Mouse (Mus musculus) monocyte, adult 2 months (primary cell): ENCODE data around the gene Zcchc18.
"Not testable (repeated sequence)": the region's sequence is repeated elsewhere in the genome, so short reads cannot be mapped to it uniquely, and the experiment has no call there.

ENCODE experiments used
- DNase-seq, 2 experiments: peaks; one replicate each; pipeline ENCODE4 v3.0.0; 2022; ENCODE audit warnings: low spot score in 2 of 2, low read depth in 1 of 2

The Zcchc18 gene

DNA sequence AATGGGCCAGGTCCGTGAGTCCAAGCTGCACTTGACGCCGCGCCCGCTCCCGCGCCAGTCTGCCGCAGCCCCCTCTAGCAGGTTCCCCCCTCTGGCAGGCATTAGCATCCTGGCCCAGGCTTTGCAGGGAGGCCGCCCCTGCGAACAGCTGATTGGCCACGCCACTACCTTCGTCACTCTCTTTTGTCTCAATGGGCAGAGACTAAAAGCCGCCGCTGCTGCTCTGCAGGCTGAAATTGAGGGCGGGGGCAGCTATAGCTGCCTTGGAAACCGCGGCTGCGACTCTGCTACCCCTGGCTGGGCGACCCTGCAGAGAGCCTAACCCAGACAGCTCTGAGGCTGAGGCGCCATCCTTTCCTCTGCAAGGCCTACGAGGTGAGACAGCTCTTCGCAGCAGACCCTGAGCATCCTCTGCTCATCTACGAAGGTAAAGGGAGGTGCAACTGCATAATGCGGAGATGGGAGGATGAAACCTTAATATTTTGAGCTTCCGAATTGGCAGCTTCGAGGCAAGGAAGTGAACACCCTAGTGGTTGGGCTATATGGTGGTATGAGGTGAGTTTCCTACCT lies at the start of gene Zcchc18:
TSS of gene Zcchc18 (plus strand) at position 178 of the 570 bp plus-strand sequence.
- no peak for DNase-seq

GRCm38 (mm10) chrX:136957583-136958279 lies 35.2 kb upstream of the Zcchc18 start:
- DNase-seq: not testable (repeated sequence)

DNA sequence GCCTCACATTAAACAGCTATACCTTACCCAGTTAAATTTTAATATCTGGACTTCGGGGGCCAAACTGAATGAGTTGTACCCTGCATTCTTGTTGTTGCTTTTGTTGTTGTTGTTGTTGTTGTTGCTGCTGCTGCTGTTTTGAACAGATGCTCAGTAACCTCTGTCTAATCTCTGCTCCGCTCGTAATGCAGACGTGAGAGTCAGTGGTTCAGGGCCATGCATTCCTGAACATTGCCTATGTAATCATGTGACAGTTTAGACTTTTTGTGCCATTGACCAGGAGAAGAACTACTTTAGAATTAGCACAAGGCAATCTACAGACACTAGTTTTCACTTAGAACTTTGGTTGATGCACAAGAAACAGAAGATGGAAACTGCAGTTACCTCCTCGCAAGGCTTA lies 34.7 kb upstream of the Zcchc18 start:
- not testable (repeated sequence) for DNase-seq

DNA sequence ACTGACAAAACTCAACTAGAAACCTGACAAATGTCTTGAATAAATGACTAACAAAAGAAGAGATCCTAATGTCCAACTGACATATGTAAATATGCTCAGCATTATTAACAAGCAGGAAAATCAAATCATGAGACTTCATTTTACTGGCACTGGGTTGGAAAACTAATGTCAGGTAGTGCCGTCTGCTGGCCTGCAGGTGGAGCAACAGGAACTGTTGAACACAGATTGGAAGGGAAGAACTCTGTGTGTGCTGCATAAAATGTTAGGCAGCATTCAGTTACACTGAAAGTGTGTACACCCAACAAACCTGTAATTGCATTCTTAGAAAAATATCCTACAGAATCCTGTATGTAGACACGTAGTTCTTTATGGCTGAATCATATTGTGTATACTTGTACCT lies 33.3 kb upstream of the Zcchc18 start:
- no peak for DNase-seq

DNA sequence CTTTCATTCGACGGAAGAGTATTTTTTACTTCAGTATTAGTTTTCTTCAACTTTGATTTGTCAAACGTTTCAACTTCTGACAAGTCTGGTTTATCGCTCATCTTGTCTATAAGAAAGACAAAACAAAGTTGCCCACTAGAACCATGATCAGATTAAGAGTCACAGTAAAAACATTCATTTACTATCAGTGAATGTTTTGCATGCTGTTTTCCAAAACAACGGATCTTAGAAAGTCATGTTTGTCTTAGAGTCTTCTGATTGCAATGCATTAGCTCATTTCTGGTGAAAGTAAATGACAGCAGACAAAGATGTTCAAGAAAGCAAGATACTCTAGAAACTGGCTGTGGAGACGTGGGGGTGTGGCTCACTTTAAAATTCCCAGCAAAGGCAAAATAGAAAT lies 17.6 kb upstream of the Zcchc18 start, which contains the start of gene Tmsb15b2:
TSS of gene Tmsb15b2 (minus strand) at position 101 of the 400 bp plus-strand sequence.
- DNase-seq: not testable (repeated sequence)

DNA sequence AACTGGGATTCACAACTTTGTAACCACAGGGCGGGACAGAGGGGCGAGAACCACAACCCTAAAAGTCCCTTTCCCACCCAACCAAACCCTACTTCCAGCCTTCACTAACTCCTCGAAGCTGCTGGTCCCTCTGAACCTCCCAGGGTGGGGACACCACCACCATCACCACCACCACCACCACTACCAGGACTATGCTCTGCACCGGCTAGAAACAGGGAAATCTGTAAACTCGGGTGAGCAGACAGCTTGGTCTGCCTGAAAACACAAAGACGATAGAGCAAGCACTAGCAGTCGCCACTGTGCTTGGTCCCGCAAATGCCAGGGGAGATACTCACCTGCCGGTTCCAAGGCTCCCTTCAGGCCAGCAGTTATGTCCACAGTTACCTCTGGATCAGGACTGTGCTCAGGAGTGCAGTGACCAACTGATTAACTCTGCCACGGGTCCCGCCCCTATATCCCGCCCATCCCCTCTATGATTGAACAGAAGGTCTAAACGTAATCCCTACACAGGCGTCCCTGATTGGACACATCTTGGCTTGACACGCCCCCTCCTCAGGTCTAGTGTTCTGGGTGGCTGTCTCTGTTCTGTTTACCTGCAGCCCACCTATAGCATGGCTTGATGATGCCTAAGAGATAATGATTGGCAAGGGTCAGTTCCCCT lies 16.4 kb upstream of the Zcchc18 start, which contains the start of the genes Tmsb15l and Tmsb15b1:
TSS of gene Tmsb15l (minus strand) at position 446 of the 661 bp plus-strand sequence.
TSS of gene Tmsb15b1 (minus strand) at position 451 of the 661 bp plus-strand sequence.
- DNase-seq: no peak

DNA sequence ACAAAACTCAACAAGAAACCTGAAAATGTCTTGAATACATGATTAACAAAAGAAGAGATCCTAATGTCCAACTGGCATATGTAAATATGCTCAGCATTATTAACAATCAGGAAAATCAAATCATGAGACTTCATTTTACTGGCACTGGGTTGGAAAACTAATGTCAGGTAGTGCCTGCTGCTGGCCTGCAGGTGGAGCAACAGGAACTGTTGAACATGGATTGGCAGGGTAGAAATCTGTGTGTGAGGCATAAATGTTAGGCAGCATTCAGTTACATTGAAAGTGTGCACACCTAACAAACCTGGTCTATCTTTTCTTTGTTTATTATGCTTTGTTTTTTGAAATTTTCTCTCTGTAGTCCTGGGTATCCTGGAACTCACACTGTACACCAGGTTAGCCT lies 14.3 kb upstream of the Zcchc18 start:
- no peak for DNase-seq

GRCm38 (mm10) chrX:136986039-136986438 lies 6.9 kb upstream of the Zcchc18 start:
- no peak for DNase-seq

DNA sequence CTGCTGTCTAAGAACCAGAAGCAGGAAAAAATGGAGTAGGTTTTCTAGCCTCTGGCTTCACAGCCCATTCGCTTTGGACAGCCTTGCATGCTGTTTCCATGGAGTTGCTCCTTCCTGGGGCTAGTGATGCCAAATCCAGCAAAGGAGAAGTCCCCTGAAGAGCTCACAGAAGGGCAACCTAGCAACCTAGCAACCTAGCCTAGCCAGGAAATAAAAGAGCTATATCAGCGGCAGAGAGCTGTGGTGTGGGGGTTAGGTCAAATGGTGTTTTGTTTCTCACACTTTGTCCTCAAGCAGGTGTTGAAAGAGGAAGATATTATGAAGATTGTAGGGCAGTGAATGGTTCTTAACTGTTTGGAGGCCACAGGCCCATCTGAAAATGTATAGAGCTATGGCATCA lies 1.7 kb upstream of the Zcchc18 start:
- no peak for DNase-seq

- DNase-seq: no peak
Measured at GRCm38 (mm10) chrX:136992191-136992965, 577 bp upstream of the Zcchc18 start.

DNA sequence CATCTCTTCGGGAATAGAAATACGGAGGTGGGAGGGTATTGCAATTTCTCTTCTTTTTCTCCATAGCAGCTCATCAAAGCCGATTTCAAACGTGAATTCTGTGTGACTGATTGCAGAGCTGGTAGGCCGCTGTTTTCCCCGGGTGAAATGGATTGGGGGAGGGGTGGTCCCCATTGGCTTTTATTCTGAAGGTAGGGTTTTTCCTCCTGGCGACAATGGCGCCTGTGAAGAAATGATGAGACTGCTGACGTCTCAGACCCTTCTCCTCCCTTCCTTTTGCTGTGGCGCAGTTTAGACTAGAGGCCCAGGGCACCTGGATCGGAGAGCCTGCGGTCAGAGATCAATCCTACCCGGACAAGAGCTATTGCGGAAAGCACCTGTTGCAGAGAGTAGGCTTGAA lies 686 bp downstream of the Zcchc18 start:
- DNase-seq: no peak

DNA sequence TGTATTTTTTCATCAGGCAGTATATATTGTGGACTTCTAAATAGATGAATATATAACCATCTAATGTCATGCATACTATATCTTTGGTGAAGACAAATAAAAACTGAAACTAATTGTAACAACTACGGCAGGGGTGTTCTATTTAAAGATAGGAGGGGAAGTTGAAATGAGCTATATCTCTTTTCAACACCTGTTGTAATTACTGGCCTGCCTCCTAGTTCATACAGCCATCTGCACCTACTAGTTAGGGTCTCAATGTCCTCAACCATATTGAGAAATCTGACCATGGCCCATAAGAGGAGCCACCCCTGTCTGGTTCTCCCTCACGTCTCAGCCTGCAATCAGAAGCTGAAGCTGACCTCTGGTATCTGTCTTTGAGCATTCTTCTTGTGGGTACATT lies 3.3 kb downstream of the Zcchc18 start:
- DNase-seq: no peak

- no peak for DNase-seq
Measured at GRCm38 (mm10) chrX:137015099-137015709, 22.2 kb downstream of the Zcchc18 start.

- no peak for DNase-seq
Measured at GRCm38 (mm10) chrX:137017668-137018067, 24.7 kb downstream of the Zcchc18 start.

GRCm38 (mm10) chrX:137019310-137019709 lies 26.4 kb downstream of the Zcchc18 start:
- DNase-seq: peak in 1 of 2 experiments; percentile 6

DNA sequence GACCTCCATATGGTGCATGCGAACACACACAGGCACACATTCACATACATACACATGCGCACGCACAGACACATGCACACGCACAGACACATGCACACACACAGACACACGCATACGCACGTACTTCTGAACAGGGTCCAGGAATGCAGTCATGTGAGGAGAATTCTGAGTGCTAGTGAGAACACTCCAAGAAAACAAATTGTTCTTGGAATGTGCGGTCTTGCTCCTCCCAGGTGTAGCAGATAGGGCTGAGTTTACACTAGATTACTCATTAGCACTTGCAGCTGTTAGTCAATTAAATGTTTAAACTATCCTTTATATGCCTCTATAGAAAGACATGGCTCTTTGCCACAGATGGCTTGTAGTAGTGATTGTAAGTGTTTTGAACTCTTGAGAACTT lies 38.0 kb downstream of the Zcchc18 start:
- no peak for DNase-seq

GRCm38 (mm10) chrX:137031726-137032125 lies 38.8 kb downstream of the Zcchc18 start:
- DNase-seq: no peak

- DNase-seq: no peak
Measured at GRCm38 (mm10) chrX:137034322-137034721, 41.4 kb downstream of the Zcchc18 start.

- no peak for DNase-seq
Measured at GRCm38 (mm10) chrX:137037470-137037999, 44.6 kb downstream of the Zcchc18 start.

DNA sequence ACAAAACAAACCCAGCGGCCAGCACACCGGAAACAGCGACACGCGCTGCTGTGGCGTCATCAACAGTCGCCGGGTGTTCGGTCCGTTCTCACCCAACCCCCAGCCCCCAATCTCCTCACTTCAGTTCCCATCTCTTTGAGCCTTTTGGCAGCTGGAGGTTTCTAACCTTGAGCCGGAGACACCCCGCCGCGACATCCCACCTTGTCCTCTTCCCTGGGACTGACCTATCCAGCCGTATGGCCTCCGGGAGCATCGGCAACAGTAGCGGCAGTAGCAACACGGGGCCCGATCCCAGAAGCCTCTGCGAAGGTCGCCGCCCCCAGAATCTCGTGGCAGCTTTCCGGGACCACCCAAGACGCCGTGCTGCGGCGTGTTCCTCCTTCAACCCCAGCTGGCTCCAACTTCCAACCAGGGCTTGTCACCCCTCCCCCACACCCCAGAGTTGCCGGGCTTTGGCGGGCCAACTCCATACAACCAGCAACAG lies 45.1 kb downstream of the Zcchc18 start, which contains the start of gene Slc25a53:
TSS of gene Slc25a53 (minus strand) at position 303 of the 484 bp plus-strand sequence.
- DNase-seq: peak; percentile 14 to 57
